Mouse (Mus musculus) heart, adult 2 months (tissue): Measurements from ENCODE around the gene Chn2.

ENCODE experiments used
- CTCF ChIP-seq: fragments of 200-600 bp; IDR thresholded peaks from 2 replicates; pipeline ENCODE4 v1.8.1; 2022; ENCODE audit warnings: antibody characterized with exemption, mild to moderate bottlenecking, moderate library complexity
- EP300 ChIP-seq: fragments of 200-500 bp; IDR thresholded peaks from 2 replicates; pipeline ENCODE4 v1.6.1; 2011; ENCODE audit warnings: low read depth, low read length, control low read depth; ENCODE audit not compliant: insufficient read depth
- POLR2A ChIP-seq: fragments of 200-500 bp; IDR thresholded peaks from 2 replicates; pipeline ENCODE4 v1.6.1; 2011; ENCODE audit warnings: mild to moderate bottlenecking, low read depth, low read length, control low read depth; ENCODE audit not compliant: insufficient read depth

DNA sequence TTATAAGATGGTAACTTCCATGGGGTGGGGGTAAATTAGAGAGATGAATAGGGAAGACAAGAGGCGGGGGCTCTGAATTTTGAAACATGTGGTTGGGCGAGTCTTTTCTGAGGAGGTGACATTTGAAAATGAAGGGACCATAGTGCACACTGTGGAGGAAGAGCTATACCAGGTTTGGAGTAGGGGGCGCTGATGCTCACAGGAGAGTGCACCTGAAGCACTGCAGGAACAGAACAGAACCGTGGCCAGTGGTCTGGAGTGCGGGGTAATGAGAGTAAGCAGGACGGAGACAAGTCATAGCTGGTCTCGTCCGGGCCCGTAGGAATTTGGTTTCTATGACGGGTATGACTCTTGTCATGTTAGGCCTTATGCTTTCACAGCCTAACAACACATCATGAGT lies 18.3 kb downstream of the Chn2 start:
- TF ChIP-seq EP300 (no peak), CTCF (no peak), POLR2A (no peak)
